Mouse (Mus musculus) midbrain, embryonic 14.5 days (tissue): ENCODE data around the gene Acp4. TPM values are rescaled to one million over a fixed set of nuclear protein-coding genes. Genes with fewer than 3 reads are reported as not detected.

ENCODE experiments used
- polyA plus RNA-seq: library from polyadenylated mRNA; unstranded; fragments of >200 nt; fragmentation: Nextera tagmentation; extraction: Ambion mirVana; gene quantifications from 2 replicates; pipeline ENCODE4 v1.2.1, GENCODE M21; 2014

Acp4 gene
- polyA plus RNA-seq, 1 experiment from 2014 or later = not detected

Other genes with a start within 250 kb of the Acp4 start
- gene Klk1b26, start 245.2 kb downstream of the Acp4 start, polyA plus RNA-seq = not detected in 2 replicates
- not detected in 2 replicates for gene Klk1b27, start 205.1 kb downstream of the Acp4 start, polyA plus RNA-seq
- gene Klk1b21, start 155.1 kb downstream of the Acp4 start, polyA plus RNA-seq = not detected in 2 replicates
- gene Klk1b22, start 144.7 kb downstream of the Acp4 start, polyA plus RNA-seq = not detected in 2 replicates
- not detected in 2 replicates for gene Klk1b16, start 120.6 kb downstream of the Acp4 start, polyA plus RNA-seq
- gene Klk1b24, start 69.1 kb downstream of the Acp4 start, polyA plus RNA-seq = not detected in 2 replicates
- gene Klk1b3, start 59.2 kb downstream of the Acp4 start, polyA plus RNA-seq = not detected in 2 replicates
- not detected in 2 replicates for gene Klk1b4, start 49.9 kb downstream of the Acp4 start, polyA plus RNA-seq
- gene Klk1b5, start 41.4 kb downstream of the Acp4 start, polyA plus RNA-seq = not detected in 2 replicates
- gene Klk1, start 32.0 kb downstream of the Acp4 start, polyA plus RNA-seq = not detected in 2 replicates
- not detected in 2 replicates for gene Gm36864, start 21.2 kb downstream of the Acp4 start, polyA plus RNA-seq
- gene 1700028J19Rik, start 10.7 kb downstream of the Acp4 start, polyA plus RNA-seq = 1.3 and 1.8 TPM in 2 replicates
- gene 2410002F23Rik, start 10.7 kb downstream of the Acp4 start, polyA plus RNA-seq = 199 and 211 TPM in 2 replicates
- gene Gm15517, start 4.1 kb upstream of the Acp4 start, polyA plus RNA-seq = 1.8 TPM in 1 of 2 replicates, not detected in the other
- 4.6 and 4.7 TPM in 2 replicates for gene Clec11a, start 49.5 kb upstream of the Acp4 start, polyA plus RNA-seq
- 35.1 and 37.8 TPM in 2 replicates for gene Shank1, start 52.9 kb upstream of the Acp4 start, polyA plus RNA-seq
- 39.5 and 48.5 TPM in 2 replicates for gene Syt3, start 126.7 kb upstream of the Acp4 start, polyA plus RNA-seq
- 1.7 and 1.9 TPM in 2 replicates for gene 1700008O03Rik, start 128.4 kb upstream of the Acp4 start, polyA plus RNA-seq
- 28.4 and 39.0 TPM in 2 replicates for gene Lrrc4b, start 171.6 kb upstream of the Acp4 start, polyA plus RNA-seq
- gene Aspdh, start 208.0 kb upstream of the Acp4 start, polyA plus RNA-seq = 8.6 and 8.9 TPM in 2 replicates
- 27.9 and 32.5 TPM in 2 replicates for gene Josd2, start 210.6 kb upstream of the Acp4 start, polyA plus RNA-seq
- gene Emc10, start 239.2 kb upstream of the Acp4 start, polyA plus RNA-seq = 152 and 163 TPM in 2 replicates
- 26.8 and 28.6 TPM in 2 replicates for gene Fam71e1, start 239.2 kb upstream of the Acp4 start, polyA plus RNA-seq